Mouse (Mus musculus) left cerebral cortex, adult 18-20 months (tissue): ENCODE data around the gene Atp8b4. TPM values are rescaled to one million over a fixed set of nuclear protein-coding genes. Genes with fewer than 3 reads are reported as not detected.
"Not testable (repeated sequence)": the region's sequence is repeated elsewhere in the genome, so short reads cannot be mapped to it uniquely, and the experiment has no call there.

ENCODE experiments used
- DNase-seq, 2 experiments: peaks; one replicate each; pipeline ENCODE4 v3.0.0; 2021 to 2022; ENCODE audit warnings: low spot score in 2 of 2, mixed read lengths in 1 of 2
- long read RNA-seq, 2 experiments: library from polyadenylated mRNA; stranded (forward); transcript quantifications; one replicate each; pipeline ENCODE4 v2.0.0; 2021
- total RNA-seq, 2 experiments: library from RNA; stranded (reverse); gene quantifications; 2 replicates each; pipeline ENCODE4 v1.2.3; 2021

The Atp8b4 gene
- total RNA-seq, result under 1 TPM in 1 of 2 experiments, not detected in 1; 0.07 TPM
- long read RNA-seq, experiment 1, result 0 reads
- long read RNA-seq, experiment 2, result 0 reads

DNA sequence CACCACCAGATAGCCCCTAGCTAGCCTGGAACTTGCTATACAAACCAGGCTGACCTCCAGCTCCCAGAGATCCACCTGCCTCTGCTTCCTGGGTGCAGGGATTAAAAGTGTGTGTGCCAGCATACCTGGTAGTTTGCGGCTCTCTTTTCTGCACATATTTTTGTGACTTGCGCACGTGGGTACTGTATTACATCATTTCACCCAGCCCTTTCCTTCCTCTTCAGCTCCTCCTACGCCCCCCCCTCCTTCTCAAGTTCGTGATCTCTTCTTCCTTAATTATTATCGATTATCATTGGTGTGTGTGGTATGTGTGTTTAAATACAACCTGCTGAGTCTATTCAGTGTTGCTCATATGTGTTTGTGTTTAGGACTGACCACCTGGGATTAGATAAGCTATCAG, at the start of gene Atp8b4:
Atp8b4 (minus strand) TSS at position 154 of the 400 bp plus-strand sequence.
- no peak for DNase-seq

DNA sequence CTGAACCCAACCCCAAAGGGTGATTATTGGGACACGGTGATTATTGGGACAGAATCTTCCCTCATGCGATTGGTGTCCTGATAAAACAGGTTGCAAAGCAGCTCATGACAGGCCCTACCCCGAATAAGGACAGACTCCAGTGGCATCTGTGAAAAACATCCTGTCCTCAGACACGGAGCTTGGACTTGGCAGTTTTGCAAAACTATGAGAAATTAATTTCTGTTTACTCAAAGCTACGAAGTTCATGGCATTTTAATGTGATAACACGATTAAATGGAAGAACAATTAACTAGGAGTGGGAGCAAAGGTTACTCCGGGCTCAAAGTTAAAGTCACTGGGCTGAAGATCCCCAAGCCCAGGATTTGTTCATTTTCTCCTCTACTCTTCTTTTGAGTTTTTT, 49.2 kb upstream of the Atp8b4 start:
- DNase-seq, result no peak

DNA sequence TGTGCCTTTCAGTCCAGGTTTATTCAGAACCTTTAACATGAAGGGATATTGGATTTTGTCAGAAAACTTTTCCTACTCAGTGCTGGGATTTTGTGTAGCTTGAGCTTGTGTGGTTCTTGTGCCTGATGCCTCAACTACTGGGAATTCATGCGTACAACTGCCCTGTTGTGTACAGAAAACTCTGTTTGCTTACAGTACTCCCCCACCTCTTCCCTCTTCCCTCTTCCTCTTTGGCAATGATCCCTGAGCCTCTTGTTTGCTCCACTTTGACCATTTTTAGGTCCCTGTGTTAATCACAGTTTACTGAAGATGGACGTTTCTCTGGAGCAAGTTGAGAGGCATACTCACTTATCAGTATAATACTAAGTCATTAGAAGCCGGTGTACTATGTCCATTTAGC, 45.9 kb upstream of the Atp8b4 start:
- no peak for DNase-seq

DNA sequence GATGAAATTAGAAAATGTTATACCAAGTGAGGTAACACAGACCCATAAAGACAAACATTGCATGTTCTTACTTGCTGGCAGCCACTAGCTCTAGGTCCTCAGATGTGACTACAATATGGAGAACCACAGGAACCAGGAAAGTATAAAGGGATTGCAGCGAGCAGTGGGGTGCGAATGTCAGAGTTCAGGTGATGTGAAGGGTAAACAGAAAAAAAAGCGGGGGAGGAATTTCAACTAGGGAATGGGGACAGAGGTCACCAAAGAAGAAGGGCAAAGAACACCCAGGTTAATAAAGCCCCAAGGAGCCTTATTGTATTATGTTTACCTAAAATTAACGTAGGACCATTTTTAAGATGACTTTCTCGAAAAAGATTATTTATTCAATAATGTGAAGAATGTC, 44.8 kb upstream of the Atp8b4 start:
- DNase-seq, result no peak

DNA sequence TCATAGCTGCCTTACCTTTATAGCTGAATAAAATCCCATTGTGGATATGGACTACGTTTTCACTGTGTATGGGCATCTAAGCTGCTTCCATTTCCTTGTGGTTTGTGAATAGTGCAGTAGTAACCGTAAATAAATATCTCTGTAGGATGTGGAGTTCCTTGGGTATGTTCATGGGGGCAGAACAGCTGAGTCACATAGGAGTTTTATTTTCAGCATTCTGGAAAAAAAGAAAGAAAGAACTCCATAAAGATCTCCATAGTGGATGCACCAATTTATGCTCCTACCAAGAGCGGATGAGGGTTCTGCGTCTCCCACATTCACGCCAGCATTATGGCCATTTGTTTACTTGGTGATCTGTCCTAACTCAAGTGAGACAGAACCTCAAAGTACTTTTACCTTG, 41.7 kb upstream of the Atp8b4 start:
- peak in 1 of 2 experiments; percentile 3 for DNase-seq

DNA sequence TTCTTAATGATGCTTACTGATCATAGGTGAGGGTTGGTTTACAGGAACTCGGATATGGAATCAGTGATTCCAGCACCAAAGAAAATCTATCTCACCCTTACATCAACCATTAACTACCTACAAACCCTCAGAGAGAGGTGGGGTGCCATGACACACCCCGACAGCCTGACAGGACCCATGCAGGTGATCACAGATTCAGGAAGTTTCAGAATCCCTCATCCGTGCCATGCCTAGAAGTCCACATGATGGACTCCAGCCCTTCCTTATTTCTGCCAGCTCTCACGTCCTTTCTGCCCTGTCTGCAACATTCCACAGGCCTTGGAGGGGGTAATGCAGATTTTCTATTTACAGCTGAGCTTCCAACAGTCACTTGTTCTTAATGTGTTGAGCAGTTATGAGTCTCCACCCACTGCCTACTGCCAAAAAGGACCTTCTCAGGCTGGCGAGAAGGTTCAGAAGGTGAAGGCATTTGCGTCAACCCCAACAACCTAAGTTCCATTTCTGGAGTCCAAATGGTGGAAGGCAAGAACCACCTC, 40.0 kb upstream of the Atp8b4 start:
- DNase-seq, result no peak

DNA sequence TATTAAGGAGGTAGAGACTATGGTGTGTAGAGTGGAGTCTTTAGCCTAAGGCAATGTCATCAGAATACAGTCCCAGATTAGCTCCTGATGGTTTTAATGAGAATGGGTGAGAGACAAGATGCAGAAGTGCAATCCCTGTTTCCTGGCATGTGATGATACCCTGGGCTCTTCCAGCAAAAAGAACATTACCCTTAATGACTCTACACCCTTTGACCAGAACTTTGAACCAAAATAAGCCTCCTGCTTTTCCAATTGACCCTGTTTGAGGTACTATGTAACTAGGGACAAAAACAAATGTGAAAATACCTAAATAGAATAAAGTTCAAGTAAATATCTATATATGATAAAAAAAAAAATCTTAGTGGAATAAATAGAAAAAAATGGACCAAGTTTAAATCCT, 37.2 kb upstream of the Atp8b4 start:
- DNase-seq, result no peak

DNA sequence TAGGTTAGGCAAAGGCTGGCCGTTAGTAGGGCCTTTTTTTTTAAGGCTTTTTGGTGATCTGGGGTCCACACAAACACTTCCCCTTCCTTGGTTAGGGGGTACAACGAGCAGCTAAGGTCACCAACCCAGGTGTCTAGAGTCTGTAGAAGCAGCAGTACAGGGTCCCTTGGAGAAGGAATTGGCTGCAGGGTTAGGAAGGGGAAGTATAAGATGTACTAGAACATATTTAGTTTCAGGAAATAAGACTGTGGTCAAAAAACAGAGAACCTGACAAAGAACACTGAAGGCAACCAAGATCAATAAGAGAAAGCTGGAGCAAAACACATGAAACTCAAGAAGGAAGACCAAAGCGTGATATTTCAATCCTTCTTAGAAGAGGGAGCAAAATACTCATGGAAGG, 30.1 kb upstream of the Atp8b4 start:
- DNase-seq, result no peak

DNA sequence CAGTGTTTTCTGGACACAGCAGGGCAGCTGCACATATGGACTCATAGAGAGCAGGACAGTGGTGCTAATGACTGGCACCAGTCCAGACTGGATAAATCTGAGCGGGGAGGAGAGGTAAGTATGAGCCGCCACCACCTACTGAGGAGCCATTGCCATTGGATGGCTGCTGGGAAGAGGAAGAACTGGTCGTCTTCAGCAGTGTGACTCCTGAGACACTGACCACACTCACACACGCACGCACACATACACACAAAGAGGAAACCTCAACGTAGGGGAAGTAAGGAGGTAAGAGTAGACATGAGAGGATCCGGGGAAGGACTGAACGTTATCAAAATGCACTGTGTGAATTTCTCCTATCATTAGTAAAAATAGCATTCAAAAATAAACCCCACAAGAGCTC, 27.0 kb upstream of the Atp8b4 start:
- DNase-seq, result no peak

DNA sequence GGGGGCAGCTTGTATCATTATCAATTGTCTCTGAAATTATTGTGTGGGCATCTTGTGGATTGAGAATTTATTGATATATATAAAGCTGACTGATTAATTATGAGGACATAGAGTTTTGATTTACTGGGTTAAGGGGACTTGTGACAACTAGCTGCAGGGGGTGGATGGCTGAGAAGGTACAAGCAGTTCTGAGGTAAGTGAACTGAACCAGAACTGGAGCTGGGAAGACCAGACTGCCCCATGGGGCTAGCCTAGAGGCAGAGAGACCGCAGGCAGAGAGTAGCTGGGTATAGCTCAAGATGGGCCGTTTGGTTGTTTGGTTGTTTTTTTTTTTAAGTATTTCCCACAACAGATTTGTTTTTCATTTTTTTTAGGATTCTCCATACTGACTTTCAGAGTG, 23.8 kb upstream of the Atp8b4 start:
- DNase-seq, result no peak

DNA sequence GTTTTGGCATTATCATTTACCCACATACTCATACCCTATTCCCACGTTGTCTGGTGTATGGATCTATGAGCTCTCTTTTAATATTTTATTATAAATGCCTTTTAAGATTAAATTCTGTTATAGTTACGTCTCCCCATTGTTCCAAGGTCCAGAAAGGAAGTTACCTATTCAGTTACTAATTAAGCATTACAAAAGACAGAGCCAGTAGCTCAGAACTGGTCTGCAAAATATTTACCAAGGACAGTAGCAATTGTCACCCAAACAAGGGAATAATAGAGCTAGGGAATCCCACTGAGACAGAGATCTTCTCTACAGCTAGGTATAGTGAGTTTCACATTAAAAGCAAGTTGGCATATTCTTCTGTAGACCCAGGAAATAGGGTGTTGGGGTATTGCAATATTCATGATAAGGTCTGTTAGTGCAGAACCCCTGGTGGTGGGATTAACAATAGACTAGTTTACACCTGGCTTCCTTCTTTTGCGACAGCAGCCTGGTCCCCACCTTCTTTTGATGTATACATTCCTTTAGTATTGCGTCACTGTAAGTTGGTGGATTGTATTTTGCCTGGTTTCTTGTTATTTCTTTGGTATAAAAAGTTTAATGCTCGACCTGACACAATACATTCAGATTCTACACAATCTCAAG, 22.7 kb upstream of the Atp8b4 start:
- DNase-seq, result not testable (repeated sequence)

DNA sequence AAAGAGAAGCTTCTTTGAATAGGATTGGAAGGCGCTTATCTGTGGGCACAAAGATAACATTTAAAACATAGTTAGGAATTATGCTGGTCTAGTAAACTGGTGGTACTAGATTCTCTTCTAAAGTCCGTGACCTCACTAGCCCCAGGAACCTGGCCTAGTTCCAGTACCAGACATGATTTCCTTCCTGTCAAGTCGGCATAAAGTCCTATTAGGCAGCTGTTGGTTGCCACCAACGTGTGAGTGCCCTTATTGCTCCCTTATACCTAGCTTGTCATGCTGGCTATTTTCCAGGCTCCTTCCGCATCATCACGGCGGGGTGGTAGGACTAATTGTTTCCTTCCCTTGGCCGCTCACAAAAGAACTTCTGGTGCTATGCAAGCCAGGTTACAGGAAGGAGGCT, 21.6 kb upstream of the Atp8b4 start:
- no peak for DNase-seq

DNA sequence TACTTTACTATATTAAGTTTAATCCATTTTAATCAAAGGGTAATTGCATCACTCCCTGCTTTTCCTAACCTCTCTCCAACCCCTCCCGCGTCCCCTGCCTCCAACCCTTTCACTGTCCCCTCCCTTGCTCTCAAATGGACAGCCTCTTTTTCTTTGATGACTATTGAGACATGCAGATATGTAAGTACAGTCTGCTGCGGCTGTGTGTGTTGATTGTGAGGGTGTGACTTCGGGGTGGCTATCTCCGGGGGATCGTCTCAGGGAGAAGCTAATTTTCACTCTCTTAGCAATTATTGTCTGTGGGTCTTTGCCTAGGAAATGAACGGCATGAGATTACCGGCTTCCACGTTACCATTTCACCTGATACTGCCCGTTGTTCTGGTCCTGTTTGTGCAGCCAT, 21.0 kb upstream of the Atp8b4 start:
- no peak for DNase-seq

DNA sequence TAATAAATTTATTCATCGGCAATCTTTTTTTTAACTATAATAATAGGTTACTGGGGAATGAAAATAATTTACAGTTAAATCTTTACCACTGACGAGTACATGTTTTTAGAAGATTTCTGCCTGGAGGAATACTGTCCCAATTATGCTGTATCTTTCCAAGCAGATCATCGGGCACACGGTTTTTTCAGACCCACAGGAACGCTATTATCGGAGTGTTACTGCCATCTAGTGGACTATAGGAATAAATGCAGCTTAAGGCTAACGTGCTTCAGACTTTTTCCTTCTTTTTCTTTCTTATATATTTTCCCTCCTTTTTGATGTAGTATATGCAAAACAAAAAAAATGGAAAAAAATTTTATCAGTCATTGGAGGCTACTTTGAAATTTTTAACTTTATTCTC, 20.4 kb upstream of the Atp8b4 start:
- DNase-seq, result no peak

DNA sequence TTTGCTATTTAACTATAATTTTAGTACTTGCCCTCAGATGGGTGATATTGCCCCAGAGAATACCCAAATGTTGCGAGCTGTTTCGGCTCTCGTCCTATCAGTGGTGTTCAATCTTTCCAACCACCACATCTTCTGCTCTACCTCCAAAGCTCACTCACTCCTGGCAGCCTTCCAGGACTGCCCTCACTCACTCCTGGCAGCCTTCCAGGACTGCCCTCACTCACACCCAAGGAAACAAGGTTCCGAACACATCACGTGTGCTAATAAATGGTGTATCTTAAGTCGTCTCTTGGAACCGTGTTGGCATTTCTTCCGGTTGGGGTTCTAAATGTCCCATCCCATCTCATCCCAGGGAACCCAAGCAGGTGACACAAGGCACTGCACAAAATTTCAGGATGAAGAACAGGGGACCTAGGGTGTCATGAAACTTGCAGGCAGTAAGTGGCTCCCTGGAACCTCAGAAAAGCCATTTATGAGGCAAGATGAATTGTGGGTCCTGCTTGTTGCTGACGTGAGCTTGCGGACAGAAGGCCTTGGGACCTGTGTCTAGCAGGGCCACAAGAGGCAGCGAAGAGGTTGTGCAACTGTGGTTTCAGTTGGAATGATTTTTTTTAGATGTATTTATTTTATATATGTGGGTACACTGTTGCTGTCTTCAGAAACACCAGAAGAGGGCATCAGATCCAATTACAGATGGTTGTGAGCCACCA, 19.6 kb upstream of the Atp8b4 start:
- DNase-seq, result no peak

DNA sequence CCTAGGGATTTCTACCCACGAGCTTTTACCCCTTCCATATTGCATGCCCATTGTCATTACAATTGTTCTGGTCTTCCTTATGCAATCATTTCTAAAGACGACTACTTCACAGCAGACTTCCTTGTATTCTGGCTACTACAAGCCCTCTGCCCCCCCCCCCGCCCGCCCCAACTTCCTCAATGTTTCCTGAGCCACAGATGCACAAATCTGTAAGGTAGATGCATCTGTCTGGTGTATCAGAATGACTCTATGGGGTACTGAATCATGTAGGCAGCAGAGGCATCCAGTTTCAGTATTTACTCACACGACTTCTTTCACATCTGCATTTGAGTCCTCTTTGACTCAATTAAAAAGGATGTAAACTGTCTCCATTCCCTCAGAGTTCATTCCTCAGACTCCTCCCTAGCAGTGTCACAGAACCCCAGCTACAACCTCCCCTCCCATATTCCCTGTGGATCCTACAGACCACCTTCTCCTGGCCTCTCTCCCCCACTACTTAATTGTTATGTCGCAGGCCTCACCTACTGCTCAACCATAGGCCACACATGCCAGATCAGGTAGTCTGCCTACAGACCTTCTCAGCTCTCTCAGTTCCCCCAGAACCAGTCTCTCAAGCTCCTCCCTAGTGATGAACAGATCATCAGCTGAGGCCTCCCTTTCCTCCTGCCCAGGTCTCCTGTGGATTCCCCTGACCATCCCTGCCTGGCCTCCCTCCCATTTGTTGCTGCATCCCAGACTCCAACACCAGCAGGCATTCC, 14.8 kb upstream of the Atp8b4 start:
- DNase-seq, result no peak

DNA sequence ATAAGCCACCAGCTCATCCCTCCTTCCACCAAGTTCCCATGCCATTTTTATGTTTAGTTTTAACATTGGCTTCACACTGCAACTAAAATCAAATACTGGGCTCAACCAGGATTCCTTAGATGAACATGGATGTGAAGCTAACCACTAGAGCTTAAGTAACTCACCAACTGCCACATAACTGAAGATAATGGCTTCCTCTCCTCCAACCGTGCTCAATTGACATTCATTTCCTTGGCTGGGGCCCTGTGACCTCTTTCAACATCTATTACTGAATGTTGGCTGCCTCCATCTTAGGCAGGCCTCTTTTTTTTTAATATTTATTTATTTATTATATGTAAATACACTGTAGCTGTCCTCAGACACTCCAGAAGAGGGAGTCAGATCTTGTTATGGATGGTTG, 7.8 kb upstream of the Atp8b4 start:
- DNase-seq, result no peak

DNA sequence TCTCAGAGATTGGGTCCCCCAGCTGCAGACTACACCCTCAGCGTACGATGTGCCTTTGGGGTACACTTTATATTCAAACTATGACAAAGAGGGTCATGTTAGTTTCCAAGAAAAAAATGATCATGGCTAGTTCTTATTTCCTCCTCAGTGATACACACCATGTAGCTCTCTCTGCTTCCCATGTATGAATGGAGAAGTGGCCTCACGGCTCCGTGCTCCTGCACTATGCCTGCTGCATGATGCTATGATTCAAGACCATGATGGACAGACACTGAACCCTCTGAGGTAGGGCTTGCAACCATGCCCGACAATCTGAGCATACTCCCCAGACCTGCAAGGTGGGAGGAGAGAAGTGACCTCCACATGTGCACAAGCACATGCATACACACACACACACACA, 7.0 kb upstream of the Atp8b4 start:
- DNase-seq, result no peak

DNA sequence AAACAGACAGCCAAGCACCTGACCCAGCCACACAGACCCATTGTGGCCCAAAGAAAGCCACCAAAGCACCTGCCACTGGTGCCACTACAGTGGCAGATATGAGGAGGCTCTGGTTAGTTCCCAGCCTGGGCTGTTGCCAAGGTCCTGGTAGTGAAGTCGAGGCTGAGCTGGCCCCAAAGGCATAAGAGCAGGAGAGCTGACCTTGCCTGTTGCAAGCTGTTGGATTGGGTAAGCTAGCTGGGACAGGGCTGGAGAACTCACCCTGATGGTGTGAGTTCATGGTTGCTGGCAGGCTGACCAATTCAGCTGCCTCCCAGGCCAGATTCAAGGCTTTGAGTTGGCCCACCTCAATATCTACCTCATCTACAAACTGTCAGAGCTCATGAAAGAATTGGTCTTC, 4.7 kb upstream of the Atp8b4 start:
- DNase-seq, result no peak

DNA sequence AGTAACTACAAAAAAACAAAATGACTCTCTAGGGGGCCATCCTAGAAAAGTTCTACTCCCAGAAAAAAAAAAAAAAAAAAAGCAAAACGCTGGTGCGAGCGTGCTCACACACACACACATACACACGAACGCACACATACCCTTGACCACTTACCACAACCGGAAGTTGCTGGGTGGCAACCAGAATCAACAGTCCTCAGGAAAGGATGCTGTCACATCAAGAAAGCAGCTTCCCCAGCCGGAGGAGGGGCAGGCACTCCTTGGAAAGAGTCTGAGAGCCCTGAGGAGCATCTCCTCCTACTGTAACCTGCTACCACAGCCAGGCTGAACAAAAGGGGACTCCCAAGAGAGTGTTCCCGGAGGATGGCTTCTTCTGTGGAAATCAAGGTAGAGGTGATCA, 744 bp downstream of the Atp8b4 start:
- DNase-seq, result no peak

DNA sequence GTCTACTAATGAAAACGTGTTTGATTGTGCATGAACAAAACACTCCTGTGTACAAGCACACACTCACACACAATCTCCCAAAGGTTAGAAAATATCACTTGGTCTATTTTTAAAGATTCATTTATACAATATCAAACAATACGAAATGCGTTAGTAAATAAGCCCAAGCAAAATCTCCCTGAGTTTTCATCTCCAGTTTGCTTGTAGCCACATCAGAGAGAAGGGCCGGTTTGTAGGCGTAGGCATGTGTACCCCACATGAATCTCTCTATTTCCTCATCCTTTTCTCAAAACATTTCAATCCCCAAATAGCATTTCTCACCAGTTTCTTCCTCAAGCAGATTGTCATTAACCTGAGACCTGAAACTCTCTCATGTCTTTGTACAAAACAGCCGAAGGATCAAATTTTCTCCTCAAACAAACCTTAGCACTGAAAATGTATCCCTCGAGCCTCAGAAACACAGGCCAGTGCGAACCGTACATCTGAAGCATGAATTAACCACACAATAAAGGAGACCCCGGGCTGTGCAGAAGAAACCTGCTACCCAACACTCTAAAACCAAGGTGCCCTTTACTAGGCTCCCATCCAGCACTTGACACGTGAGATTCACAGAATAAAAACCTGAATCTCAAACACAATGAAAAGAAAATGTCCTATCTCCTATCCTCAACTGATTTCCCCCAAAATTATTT, 1.6 kb downstream of the Atp8b4 start:
- DNase-seq, result no peak
